Mouse (Mus musculus): Measurements from ENCODE around the gene Manea. TPM values are rescaled to one million over a fixed set of nuclear protein-coding genes. Genes with fewer than 3 reads are reported as not detected.

Gene Manea
- 10 to 100 TPM in 1 of 2 experiments, 1 to 10 TPM in 1; 8.7 to 11.8 TPM for total RNA-seq (2023)

DNA sequence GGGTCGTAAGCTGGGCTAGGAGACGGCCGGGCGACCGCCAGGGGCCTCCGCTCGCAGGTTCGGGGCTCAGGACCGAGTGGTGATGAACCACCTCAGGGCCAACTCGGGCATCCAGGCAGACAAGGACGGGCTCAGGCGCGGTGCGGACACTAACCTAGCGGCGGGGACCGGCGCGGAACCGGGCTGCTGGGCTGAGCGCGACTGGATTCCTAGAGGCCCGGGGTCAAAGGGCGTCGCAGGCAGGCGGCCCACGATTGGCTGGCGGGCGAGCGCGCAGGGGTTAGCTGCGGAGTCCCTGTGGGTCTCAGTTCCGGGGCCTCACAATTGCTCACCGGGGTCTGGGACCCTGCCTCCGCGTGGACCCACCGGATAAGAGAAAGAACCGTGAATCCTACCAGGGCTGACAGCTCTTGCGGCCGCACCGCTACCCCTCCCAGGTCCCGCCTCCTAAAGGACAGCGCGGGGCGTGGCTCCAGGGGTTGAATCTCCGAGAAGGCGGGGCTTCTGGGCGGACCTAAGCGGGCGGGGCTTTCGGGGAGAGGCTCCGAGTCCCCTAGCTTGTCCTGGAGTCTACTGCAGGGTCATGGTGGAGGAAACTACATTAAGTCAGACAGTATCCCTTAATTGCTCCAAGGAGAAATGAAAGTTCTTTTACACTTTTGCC is at the start of gene Manea:
Manea (minus strand) TSS at position 449 of the 664 bp plus-strand sequence.

All from monocyte, adult 59 days (primary cell).